Mouse (Mus musculus): ENCODE measurements around the gene Rhox3a2.
"Not testable (repeated sequence)": the region's sequence is repeated elsewhere in the genome, so short reads cannot be mapped to it uniquely, and the experiment has no call there.

Gene Rhox3a2

DNA sequence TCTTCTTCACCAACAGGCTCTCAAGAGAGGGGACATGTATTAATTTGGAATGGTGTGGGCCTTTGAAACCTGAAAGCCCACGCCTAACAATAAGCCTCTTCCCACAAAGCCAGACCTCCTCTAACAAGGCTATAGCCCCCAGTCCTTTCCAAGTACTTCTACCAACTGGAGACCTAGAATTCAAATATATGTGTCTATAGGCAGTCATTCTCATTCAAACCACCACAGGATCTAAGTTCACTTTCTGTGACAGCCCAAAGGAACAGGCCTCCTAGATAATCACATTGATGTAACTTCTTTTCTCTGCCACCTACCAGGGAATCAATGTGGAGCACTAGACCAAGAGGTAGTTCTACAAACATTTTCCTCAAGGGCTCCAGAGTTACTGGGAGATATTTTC lies at the start of gene Rhox3a2:
Gene Rhox3a2 (plus strand): TSS at position 301 of the 400 bp plus-strand sequence.
- DNase-seq (ENCODE audit: extremely low spot score, low read depth, low spot score), result not testable (repeated sequence)

- DNase-seq (ENCODE audit: extremely low spot score, low read depth, low spot score), result not testable (repeated sequence)
Observed at GRCm38 (mm10) chrX:37390548-37390947, 10.7 kb downstream of the Rhox3a2 start, which contains the start of gene Rhox4a2. Rhox4a2 (plus strand) TSS chrX:37390848.

DNA sequence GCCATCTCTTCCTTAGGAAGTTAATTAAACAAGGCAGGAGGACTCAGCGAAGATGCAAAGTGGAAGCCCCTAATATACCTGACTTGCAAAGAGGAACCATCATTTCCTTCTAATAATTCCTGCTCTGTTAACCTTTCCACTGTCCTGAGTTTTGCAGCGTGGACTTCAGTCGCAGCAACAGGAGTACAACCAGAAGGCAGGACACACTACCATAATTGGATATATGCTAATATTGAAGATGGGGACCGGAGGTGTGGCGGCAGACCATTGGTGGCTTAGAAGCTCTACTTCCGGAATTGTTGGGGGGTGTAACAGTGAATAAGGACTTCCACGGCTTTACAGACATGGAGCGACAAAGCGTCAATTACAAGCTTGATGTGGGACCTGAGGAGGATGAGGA lies 31.9 kb downstream of the Rhox3a2 start, which contains the start of gene Rhox2b:
Gene Rhox2b (plus strand): TSS at position 301 of the 400 bp plus-strand sequence.
- DNase-seq (ENCODE audit: extremely low spot score, low read depth, low spot score), result not testable (repeated sequence)

- not testable (repeated sequence) for DNase-seq (ENCODE audit: extremely low spot score, low read depth, low spot score)
Observed at GRCm38 (mm10) chrX:37432194-37432593, 52.4 kb downstream of the Rhox3a2 start, which contains the start of gene Rhox4b. Rhox4b (plus strand) TSS chrX:37432494.

All from hindlimb bud, embryonic 11.5 days (tissue).